Mouse (Mus musculus): ENCODE results near the gene Scamp1. TPM values are rescaled to one million over a fixed set of nuclear protein-coding genes. Genes with fewer than 3 reads are reported as not detected.

Gene Scamp1
- total and polyA plus RNA-seq, 2 experiments from 2014 or later, result 14.9 to 20.9 TPM

DNA sequence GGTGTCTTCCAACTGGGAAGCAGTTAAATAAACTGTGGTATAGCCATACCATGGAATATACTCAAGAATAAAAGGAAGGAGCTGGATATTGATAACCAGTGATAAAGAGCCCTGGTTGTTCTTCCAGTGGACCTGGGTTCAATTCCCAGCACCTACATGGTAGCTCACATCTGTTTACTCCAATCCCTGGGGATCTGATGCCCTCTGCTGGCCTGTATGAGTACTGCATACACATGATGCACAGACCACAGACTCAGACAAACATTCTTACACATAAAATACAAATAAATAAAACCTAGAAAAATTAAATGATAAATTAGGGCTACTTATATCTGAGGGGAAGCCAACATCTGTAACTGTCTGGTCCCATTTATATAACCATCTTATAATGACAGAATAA is 76.8 kb downstream of the Scamp1 start:
- Histone ChIP-seq H3K27ac (ENCODE audit: low read depth) (no peak overlapping the region), H3K9me3 (replicated peaks; ENCODE audit: control insufficient read depth, low read length) (0 out of 2 replicates have a peak, but pooled peaks cover 4% of the 10 kb centered on the region), H3K36me3 (replicated peaks; ENCODE audit: control insufficient read depth, insufficient read depth, low read length) (peaks cover 28% of the 10 kb centered on the region)

DNA sequence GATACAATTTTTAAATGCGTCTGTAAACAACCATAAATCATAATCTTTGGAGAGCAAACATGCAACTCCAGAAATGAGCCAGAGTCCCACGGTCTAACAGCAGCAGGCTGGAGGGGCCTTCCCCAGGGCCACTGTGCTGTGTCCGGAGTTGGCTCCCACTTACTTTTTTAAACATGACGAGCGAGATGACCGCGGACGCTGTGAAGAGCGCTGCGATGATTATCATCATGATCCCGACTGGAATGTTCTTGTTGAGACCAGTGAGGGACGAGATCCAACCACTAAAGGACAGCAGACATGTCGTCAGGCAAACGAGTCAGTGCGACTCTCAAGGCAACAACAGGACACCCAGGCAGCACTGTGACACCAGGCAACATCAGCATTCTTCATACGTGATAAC is 77.7 kb downstream of the Scamp1 start:
- no peak overlapping the region for H3K27ac ChIP-seq (ENCODE audit: low read depth)
- 0 out of 2 replicates have a peak, but pooled peaks cover 4% of the 10 kb centered on the region for H3K9me3 ChIP-seq (replicated peaks; ENCODE audit: control insufficient read depth, low read length)
- no peak overlapping the region for H3K4me3 ChIP-seq (ENCODE audit: low read depth, low read length)
- no peaks in the 10 kb centered on the region for H3K4me1 ChIP-seq (ENCODE audit: control insufficient read depth, insufficient read depth)
- no peak overlapping the region for H3K9ac ChIP-seq (replicated peaks; ENCODE audit: low read depth, low read length)
- DNase-seq (ENCODE audit: low spot score), result no peak
- no peak for TF ChIP-seq EP300 (IDR thresholded peaks at IDR 0.05; ENCODE audit: low read depth)
- no peak for TF ChIP-seq CTCF (IDR thresholded peaks at IDR 0.05; ENCODE audit: low read depth)
- no peak overlapping the region for H3K4me2 ChIP-seq (ENCODE audit: low read depth, low read length)
- H3K36me3 ChIP-seq (replicated peaks; ENCODE audit: control insufficient read depth, insufficient read depth, low read length), result peaks cover 34% of the 10 kb centered on the region
- WGBS, result 88% methylated on average over 16 of the region's 16 CpGs
- H3K27me3 ChIP-seq (ENCODE audit: control insufficient read depth, insufficient read depth, low read length), result no peaks in the 10 kb centered on the region
- no peak for ATAC-seq (ENCODE audit: insufficient read depth, low read depth)

More for the DNA sequence above, 76.8 kb downstream of the Scamp1 start:
- Histone ChIP-seq H3K4me3 (ENCODE audit: low read depth, low read length) (no peak overlapping the region), H3K9ac (replicated peaks; ENCODE audit: low read depth, low read length) (no peak overlapping the region), H3K4me1 (ENCODE audit: control insufficient read depth, insufficient read depth) (no peaks in the 10 kb centered on the region), H3K4me2 (ENCODE audit: low read depth, low read length) (no peak overlapping the region), H3K27me3 (ENCODE audit: control insufficient read depth, insufficient read depth, low read length) (no peaks in the 10 kb centered on the region)
- TF ChIP-seq EP300 (IDR thresholded peaks at IDR 0.05; ENCODE audit: low read depth) (no peak), CTCF (IDR thresholded peaks at IDR 0.05; ENCODE audit: low read depth) (peak; percentile 16; the same call in 1 of the 2 replicates)
- no peak for DNase-seq (ENCODE audit: low spot score)
- no peak for ATAC-seq (ENCODE audit: insufficient read depth, low read depth)

DNA sequence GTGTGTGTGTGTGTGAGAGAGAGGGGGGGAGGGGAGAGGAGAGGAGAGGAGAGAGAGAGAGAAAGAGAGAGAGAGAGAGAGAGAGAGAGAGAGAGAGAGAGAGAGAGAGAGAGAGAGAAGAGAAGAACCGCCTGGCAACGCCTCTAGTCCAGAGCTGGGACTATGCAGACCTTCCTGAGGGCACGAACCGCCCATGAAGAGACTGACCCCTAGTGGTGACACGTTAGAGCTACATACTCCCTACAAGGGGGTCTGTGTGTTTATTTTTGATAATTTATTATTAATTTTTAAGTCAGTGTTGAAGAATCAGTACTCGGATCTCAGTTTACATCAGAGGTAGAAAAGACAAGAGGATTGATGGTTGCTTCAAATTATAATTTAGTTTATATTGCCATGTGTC is 80.4 kb downstream of the Scamp1 start:
- Histone ChIP-seq H3K4me1 (ENCODE audit: control insufficient read depth, insufficient read depth) (no peaks in the 10 kb centered on the region), H3K4me2 (ENCODE audit: low read depth, low read length) (no peak overlapping the region), H3K9ac (replicated peaks; ENCODE audit: low read depth, low read length) (no peak overlapping the region), H3K27ac (ENCODE audit: low read depth) (no peak overlapping the region), H3K9me3 (replicated peaks; ENCODE audit: control insufficient read depth, low read length) (0 out of 2 replicates have a peak, but pooled peaks cover 4% of the 10 kb centered on the region), H3K36me3 (replicated peaks; ENCODE audit: control insufficient read depth, insufficient read depth, low read length) (peaks cover 34% of the 10 kb centered on the region), H3K4me3 (ENCODE audit: low read depth, low read length) (no peak overlapping the region), H3K27me3 (ENCODE audit: control insufficient read depth, insufficient read depth, low read length) (no peaks in the 10 kb centered on the region)
- ATAC-seq (ENCODE audit: insufficient read depth, low read depth) (peak; percentile 77; the same call in 1 of the 2 replicates), DNase-seq (ENCODE audit: low spot score) (peak; percentile 72)
- TF ChIP-seq EP300 (IDR thresholded peaks at IDR 0.05; ENCODE audit: low read depth), result no peak
- peak; percentile 86 for TF ChIP-seq CTCF (IDR thresholded peaks at IDR 0.05; ENCODE audit: low read depth)
- WGBS, result 12% methylated on average over 6 of the region's 6 CpGs

DNA sequence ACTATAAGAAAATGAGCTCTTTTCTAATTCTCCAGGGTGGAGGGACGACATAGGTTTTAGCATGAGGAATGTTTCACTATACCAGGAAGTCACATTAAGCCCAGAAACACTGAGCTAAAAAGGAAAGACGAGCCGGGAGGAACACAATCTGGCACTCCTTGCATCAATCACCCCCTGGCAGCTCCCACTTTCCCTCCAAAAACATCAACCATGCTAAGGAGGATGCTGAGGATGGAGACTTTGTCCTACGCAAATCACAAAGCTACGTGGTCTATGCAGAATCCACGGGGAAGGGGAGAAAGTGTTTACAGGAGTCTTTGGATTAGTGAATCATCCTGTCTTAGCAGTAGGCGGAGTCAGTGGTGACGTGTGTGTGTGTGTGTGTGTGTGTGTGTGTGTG is 85.8 kb downstream of the Scamp1 start:
- Histone ChIP-seq H3K4me1 (ENCODE audit: control insufficient read depth, insufficient read depth) (no peaks in the 10 kb centered on the region), H3K27me3 (ENCODE audit: control insufficient read depth, insufficient read depth, low read length) (no peaks in the 10 kb centered on the region), H3K4me2 (ENCODE audit: low read depth, low read length) (no peak overlapping the region), H3K36me3 (replicated peaks; ENCODE audit: control insufficient read depth, insufficient read depth, low read length) (peaks cover 11% of the 10 kb centered on the region), H3K9me3 (replicated peaks; ENCODE audit: control insufficient read depth, low read length) (no peaks in the 10 kb centered on the region), H3K4me3 (ENCODE audit: low read depth, low read length) (no peak overlapping the region), H3K27ac (ENCODE audit: low read depth) (no peak overlapping the region), H3K9ac (replicated peaks; ENCODE audit: low read depth, low read length) (no peak overlapping the region)
- no peak for TF ChIP-seq CTCF (IDR thresholded peaks at IDR 0.05; ENCODE audit: low read depth)
- TF ChIP-seq EP300 (IDR thresholded peaks at IDR 0.05; ENCODE audit: low read depth), result no peak
- ATAC-seq (ENCODE audit: insufficient read depth, low read depth) (no peak), DNase-seq (ENCODE audit: low spot score) (no peak)
- WGBS, result 62% methylated on average over 8 of the region's 8 CpGs

DNA sequence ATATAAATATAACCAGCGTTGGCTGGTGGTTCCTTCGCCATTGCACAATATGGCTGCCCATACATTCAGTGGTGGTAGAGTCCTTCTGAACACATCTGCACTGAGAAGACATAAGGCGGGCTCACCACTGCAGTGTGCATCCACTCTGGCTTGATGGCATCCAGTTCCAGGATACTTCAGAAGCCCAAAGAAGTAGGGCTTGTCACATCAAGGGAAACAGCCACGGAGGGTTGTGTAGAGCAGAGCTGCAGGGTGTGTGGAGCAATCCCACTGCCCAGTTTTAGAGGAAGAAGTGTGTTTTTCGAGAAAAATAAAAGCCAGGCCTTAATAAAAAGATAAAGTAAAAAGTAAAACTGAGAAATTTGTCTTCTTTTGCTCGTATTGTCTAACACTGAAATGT is 87.0 kb downstream of the Scamp1 start:
- Histone ChIP-seq H3K9me3 (replicated peaks; ENCODE audit: control insufficient read depth, low read length) (no peaks in the 10 kb centered on the region), H3K27ac (ENCODE audit: low read depth) (no peak overlapping the region), H3K9ac (replicated peaks; ENCODE audit: low read depth, low read length) (no peak overlapping the region), H3K4me2 (ENCODE audit: low read depth, low read length) (no peak overlapping the region), H3K27me3 (ENCODE audit: control insufficient read depth, insufficient read depth, low read length) (no peaks in the 10 kb centered on the region), H3K36me3 (replicated peaks; ENCODE audit: control insufficient read depth, insufficient read depth, low read length) (peaks cover 7% of the 10 kb centered on the region; the same call in 1 of the 2 replicates), H3K4me1 (ENCODE audit: control insufficient read depth, insufficient read depth) (no peaks in the 10 kb centered on the region), H3K4me3 (ENCODE audit: low read depth, low read length) (no peak overlapping the region)
- DNase-seq (ENCODE audit: low spot score), result no peak
- ATAC-seq (ENCODE audit: insufficient read depth, low read depth), result no peak
- WGBS, result 80% methylated on average over 6 of the region's 6 CpGs
- no peak for TF ChIP-seq CTCF (IDR thresholded peaks at IDR 0.05; ENCODE audit: low read depth)
- TF ChIP-seq EP300 (IDR thresholded peaks at IDR 0.05; ENCODE audit: low read depth), result no peak

DNA sequence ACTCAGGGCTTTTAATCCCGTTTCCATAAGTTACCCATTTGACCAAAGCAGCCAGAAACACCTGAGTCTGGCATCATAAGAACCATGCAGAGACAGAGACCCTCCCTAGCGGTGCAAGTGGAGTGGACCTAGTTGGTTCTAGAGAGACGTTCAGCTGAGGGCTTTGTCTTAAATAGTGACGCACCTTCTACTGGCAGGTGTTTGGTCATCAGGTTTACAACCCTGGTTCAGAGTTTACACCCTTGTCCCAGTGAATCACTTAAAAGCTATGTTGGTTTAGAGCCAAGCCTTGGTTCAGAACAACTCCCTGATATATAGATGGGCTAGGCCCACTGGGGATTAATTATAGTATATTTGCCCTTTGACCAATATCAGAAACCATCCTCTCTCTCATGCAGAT is 92.4 kb downstream of the Scamp1 start:
- no peaks in the 10 kb centered on the region for H3K9me3 ChIP-seq (replicated peaks; ENCODE audit: control insufficient read depth, low read length)
- H3K4me2 ChIP-seq (ENCODE audit: low read depth, low read length), result no peak overlapping the region
- no peak for ATAC-seq (ENCODE audit: insufficient read depth, low read depth)
- no peak for TF ChIP-seq CTCF (IDR thresholded peaks at IDR 0.05; ENCODE audit: low read depth)
- TF ChIP-seq EP300 (IDR thresholded peaks at IDR 0.05; ENCODE audit: low read depth), result no peak
- no peak overlapping the region for H3K4me3 ChIP-seq (ENCODE audit: low read depth, low read length)
- H3K4me1 ChIP-seq (ENCODE audit: control insufficient read depth, insufficient read depth), result no peaks in the 10 kb centered on the region; the same call in 1 of the 2 replicates
- no peak overlapping the region for H3K27ac ChIP-seq (ENCODE audit: low read depth)
- H3K36me3 ChIP-seq (replicated peaks; ENCODE audit: control insufficient read depth, insufficient read depth, low read length), result 0 out of 2 replicates have a peak, but pooled peaks cover 4% of the 10 kb centered on the region
- no peak for DNase-seq (ENCODE audit: low spot score)
- WGBS, result 89% methylated on average over 4 of the region's 4 CpGs
- H3K27me3 ChIP-seq (ENCODE audit: control insufficient read depth, insufficient read depth, low read length), result no peaks in the 10 kb centered on the region
- H3K9ac ChIP-seq (replicated peaks; ENCODE audit: low read depth, low read length), result no peak overlapping the region
